Mouse (Mus musculus) limb, embryonic 11.5 days (tissue): Measurements from ENCODE around the gene Myo19. TPM values are rescaled to one million over a fixed set of nuclear protein-coding genes. Genes with fewer than 3 reads are reported as not detected.

Experiments
- ATAC-seq: fragments of 200-750 bp; cut with Nextera tagmentation; 2 replicates; pipeline ENCODE4 v1.8.0; 2017; ENCODE audit warnings: low read depth; ENCODE audit not compliant: insufficient number of reproducible peaks, low FRiP score, low TSS enrichment
- DNase-seq: peaks from one replicate; pipeline ENCODE4 v3.0.0-alpha.2; 2015; ENCODE audit warnings: low spot score
- H3K27ac ChIP-seq: fragments of 300-500 bp; sonication (generic); replicated peaks from 2 replicates; pipeline ENCODE4 v1.5.1; 2014; ENCODE audit warnings: low read depth, mild to moderate bottlenecking, low read length
- H3K27me3 ChIP-seq: fragments of 300-500 bp; sonication (generic); 2 replicates; pipeline ENCODE4 v1.6.1; 2014; ENCODE audit warnings: mild to moderate bottlenecking, low read length, mixed read lengths; ENCODE audit not compliant: control insufficient read depth, insufficient read depth
- H3K36me3 ChIP-seq: fragments of 300-500 bp; sonication (generic); 2 replicates; pipeline ENCODE4 v1.6.1; 2014; ENCODE audit warnings: mild to moderate bottlenecking, low read length, moderate library complexity, mixed read lengths; ENCODE audit not compliant: control insufficient read depth, insufficient read depth
- H3K4me1 ChIP-seq: fragments of 300-500 bp; sonication (generic); 2 replicates; pipeline ENCODE4 v1.6.1; 2014; ENCODE audit warnings: low read length, mixed read lengths; ENCODE audit not compliant: control insufficient read depth, insufficient read depth
- H3K4me2 ChIP-seq: fragments of 300-500 bp; sonication (generic); 2 replicates; pipeline ENCODE4 v1.6.1; 2014; ENCODE audit warnings: low read depth, mild to moderate bottlenecking, moderate library complexity; ENCODE audit not compliant: severe bottlenecking
- H3K4me3 ChIP-seq: fragments of 300-500 bp; sonication (generic); 2 replicates; pipeline ENCODE4 v1.5.1; 2014; ENCODE audit warnings: low read depth, low read length
- H3K9ac ChIP-seq: fragments of 300-500 bp; sonication (generic); 2 replicates; pipeline ENCODE4 v1.6.1; 2014; ENCODE audit warnings: mild to moderate bottlenecking, low read length
- H3K9me3 ChIP-seq: fragments of 300-500 bp; sonication (generic); 2 replicates; pipeline ENCODE4 v1.6.1; 2016; ENCODE audit warnings: low read length; ENCODE audit not compliant: control insufficient read depth
- WGBS: fragments of 180-500 bp; shearing (Covaris S2); extraction: QIAGEN DNeasy Blood & Tissue Kit; methylation state at CpG from one replicate; pipeline ENCODE4 v1.1.7; 2014; 5-methylcytosine and 5-hydroxymethylcytosine counted together
- polyA plus RNA-seq: library from polyadenylated mRNA; unstranded; fragments of >200 nt; fragmentation: Nextera tagmentation; extraction: Ambion mirVana; gene quantifications from 2 replicates; pipeline ENCODE4 v1.2.1, GENCODE M21; 2014

The Myo19 gene
- polyA plus RNA-seq, 1 experiment from 2014 or later = 13.4 TPM

DNA sequence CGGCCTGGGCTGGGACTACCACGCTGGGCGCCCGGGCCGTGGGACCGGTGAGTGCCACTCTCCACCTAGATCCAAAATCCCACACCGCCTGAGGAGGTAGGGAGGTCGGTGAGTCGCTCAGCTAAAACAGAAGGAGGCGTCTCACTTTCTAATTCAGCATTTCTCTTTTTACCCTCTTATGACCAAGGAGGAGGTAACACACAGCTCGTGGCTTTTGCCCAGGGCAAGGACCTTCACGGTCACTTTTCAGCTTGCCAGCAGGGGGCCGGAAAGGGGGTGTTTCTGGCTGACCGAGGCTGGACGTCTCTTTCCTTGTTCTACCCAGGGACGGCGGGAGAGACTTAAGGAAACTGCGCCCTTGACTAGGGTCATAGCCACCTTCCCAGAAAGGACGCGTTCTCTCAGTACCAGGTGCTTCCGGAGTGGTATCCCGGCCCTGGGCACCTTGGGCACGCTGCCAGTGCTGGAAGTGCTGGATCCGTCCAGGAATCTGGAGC is 565 bp downstream of the Myo19 start:
- WGBS = under 1% methylated on average over 24 of the region's 24 CpGs
- H3K4me3 ChIP-seq = peak overlapping the region; percentile 82
- H3K4me2 ChIP-seq = peak overlapping the region; percentile 89
- DNase-seq (peak; percentile 72), ATAC-seq (peak; percentile 63)
- H3K9ac ChIP-seq = peak overlapping the region; percentile 86
- H3K36me3 ChIP-seq = peaks cover 3% of the 10 kb centered on the region; the same call in 1 of the 2 replicates
- no peaks in the 10 kb centered on the region for H3K27me3 ChIP-seq
- no peaks in the 10 kb centered on the region for H3K9me3 ChIP-seq
- peaks cover 3% of the 10 kb centered on the region; the same call in 1 of the 2 replicates for H3K4me1 ChIP-seq
- H3K27ac ChIP-seq = peak overlapping the region; percentile 83

DNA sequence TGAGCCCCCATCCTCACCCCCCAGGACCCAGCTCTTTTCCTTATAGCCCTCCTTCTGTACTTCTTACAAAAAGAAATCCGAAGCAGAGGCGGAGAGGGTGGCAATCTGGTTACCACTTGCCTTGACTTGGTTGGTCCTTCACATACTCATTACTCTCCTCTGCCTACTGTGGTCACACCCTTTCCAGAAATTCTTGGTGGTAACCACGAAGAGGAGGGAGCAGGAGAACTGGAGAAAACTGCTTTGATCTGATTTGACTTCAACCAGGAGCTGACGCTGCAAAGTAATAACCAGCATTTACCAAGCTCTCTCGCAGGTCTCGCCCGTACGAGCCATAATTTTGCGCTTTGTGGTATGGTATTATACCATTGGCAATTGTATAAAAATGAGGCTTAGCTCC is 1.0 kb downstream of the Myo19 start:
- no peak for ATAC-seq
- Histone ChIP-seq H3K36me3 (peaks cover 3% of the 10 kb centered on the region; the same call in 1 of the 2 replicates), H3K4me1 (peaks cover 3% of the 10 kb centered on the region; the same call in 1 of the 2 replicates)

DNA sequence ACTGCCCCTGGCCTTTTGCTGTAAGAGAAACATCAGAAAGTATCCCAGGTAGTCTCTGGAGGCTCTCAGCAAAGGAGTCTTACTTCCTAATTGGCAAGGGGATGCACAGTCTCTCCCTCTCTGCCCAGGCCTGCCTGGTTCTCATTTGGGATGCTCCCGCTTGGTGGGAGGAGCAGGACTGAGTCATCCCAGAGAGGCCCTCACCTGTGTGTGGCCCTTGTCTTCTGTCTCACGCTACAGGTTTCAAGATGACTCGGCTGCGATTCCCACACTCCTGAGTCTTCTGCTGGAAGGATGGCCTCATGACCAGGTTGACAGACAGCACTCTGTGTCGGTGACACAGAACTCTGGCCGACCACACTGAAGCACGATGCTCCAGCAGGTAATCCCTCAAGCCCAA is 2.4 kb downstream of the Myo19 start:
- H3K27me3 ChIP-seq = no peaks in the 10 kb centered on the region
- no peak overlapping the region for H3K27ac ChIP-seq
- no peak for ATAC-seq

More for the DNA sequence above, 1.0 kb downstream of the Myo19 start:
- no peaks in the 10 kb centered on the region for H3K9me3 ChIP-seq
- peak overlapping the region; percentile 83; the same call in 1 of the 2 replicates for H3K27ac ChIP-seq
- H3K4me2 ChIP-seq = peak overlapping the region; percentile 89
- no peak for DNase-seq
- 49% methylated on average over 9 of the region's 9 CpGs for WGBS
- peak overlapping the region; percentile 82 for H3K4me3 ChIP-seq
- H3K9ac ChIP-seq = peak overlapping the region; percentile 86
- no peaks in the 10 kb centered on the region for H3K27me3 ChIP-seq

DNA sequence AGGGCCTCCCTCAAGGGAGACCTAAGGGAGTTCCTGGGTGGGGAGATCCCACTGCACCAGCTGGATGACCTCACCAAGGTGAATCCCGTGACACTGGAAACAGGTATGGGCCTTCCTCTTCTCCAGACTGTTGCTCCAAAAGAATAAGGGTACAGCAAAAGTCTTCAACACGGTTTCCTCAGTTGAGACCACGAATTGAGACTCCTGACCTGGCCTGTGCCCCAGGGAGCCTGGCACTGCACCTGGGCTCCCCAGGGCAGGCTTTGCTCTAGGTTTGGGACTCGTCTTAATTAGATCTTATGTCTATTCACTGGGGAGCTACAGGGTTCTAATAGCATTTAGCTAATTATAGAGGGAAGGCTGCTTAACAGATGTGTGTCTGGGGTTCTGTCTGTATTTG is 5.3 kb downstream of the Myo19 start:
- WGBS = 75% methylated on average over 4 of the region's 4 CpGs
- H3K9ac ChIP-seq = no peak overlapping the region
- no peak for ATAC-seq
- H3K27ac ChIP-seq = no peak overlapping the region
- no peaks in the 10 kb centered on the region for H3K9me3 ChIP-seq
- H3K4me2 ChIP-seq = no peak overlapping the region
- H3K27me3 ChIP-seq = no peaks in the 10 kb centered on the region
- DNase-seq = no peak
- peaks cover 3% of the 10 kb centered on the region; the same call in 1 of the 2 replicates for H3K4me1 ChIP-seq
- peaks cover 12% of the 10 kb centered on the region for H3K36me3 ChIP-seq
- H3K4me3 ChIP-seq = no peak overlapping the region

More for the DNA sequence above, 2.4 kb downstream of the Myo19 start:
- no peaks in the 10 kb centered on the region for H3K9me3 ChIP-seq
- no peak overlapping the region for H3K4me2 ChIP-seq
- no peak overlapping the region for H3K4me3 ChIP-seq
- WGBS = 96% methylated on average over 7 of the region's 7 CpGs
- no peak overlapping the region for H3K9ac ChIP-seq
- H3K4me1 ChIP-seq = peaks cover 3% of the 10 kb centered on the region; the same call in 1 of the 2 replicates
- no peak for DNase-seq
- H3K36me3 ChIP-seq = peaks cover 8% of the 10 kb centered on the region; the same call in 1 of the 2 replicates

DNA sequence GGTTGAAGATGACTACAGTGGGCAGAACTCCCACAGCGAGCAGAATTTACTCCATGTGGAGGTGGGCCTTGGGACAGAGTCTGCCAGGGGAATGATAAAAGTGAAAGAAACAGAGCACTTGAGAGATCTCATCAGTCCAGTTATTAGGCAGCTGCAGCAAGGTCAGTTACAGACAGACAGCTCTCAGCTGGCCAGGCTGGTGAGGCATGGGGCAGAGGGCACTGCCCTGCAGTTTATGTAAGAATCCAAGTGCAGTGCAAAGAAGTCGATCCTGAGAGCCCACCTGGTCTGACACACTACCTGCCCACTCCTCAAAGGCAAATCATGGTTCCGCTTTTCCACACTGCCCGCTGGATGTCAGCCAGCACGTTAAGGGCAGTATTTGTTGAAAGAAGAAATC is 6.3 kb downstream of the Myo19 start:
- H3K36me3 ChIP-seq = peaks cover 12% of the 10 kb centered on the region
- no peak overlapping the region for H3K9ac ChIP-seq
- no peaks in the 10 kb centered on the region for H3K9me3 ChIP-seq
- no peak for DNase-seq
- H3K4me1 ChIP-seq = peaks cover 3% of the 10 kb centered on the region; the same call in 1 of the 2 replicates
- no peak overlapping the region for H3K4me2 ChIP-seq
- H3K27ac ChIP-seq = no peak overlapping the region
- no peak overlapping the region for H3K4me3 ChIP-seq
- 93% methylated on average over 5 of the region's 5 CpGs for WGBS
- no peaks in the 10 kb centered on the region for H3K27me3 ChIP-seq
- no peak for ATAC-seq

DNA sequence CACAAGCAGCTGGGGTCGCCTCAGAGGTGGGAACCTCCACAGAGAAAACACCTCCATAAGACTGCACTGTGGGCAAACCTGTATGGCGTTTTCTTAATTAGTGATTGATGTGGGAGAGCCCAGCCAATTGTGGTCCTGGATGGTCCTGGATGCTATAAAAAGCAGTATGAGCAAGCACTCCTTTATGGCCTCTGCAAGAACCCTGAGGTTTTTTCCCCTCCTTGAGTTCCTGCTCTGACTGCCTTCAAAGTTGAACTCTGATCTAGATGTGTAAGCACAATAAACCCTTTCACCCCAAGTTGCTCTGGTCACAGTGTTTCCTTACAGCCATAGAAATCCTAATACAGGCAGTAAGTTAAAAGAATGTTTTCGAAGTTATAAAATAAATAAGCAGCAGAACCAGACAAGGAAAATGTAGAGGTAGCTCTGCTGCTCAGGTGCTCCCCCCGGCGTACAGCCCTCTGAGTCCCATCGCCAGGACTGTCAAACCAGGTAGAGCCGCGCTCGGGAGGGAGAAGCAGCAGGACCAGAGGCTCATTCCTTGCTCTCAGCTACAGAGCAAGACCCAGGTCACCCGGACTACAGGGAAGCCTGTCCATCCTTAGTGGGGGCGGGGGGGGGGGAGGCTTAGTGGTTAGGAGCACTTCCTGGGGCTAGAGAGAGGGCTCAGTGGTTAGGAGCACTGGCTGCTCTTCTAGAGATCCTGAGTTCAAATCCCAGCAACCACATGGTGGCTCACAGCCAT is 7.0 kb downstream of the Myo19 start:
- no peaks in the 10 kb centered on the region for H3K9me3 ChIP-seq
- no peak overlapping the region for H3K4me3 ChIP-seq
- 88% methylated on average over 11 of the region's 11 CpGs for WGBS
- peaks cover 12% of the 10 kb centered on the region for H3K36me3 ChIP-seq
- H3K4me1 ChIP-seq = no peaks in the 10 kb centered on the region
- DNase-seq (no peak), ATAC-seq (no peak)
- H3K27me3 ChIP-seq = no peaks in the 10 kb centered on the region
- H3K27ac ChIP-seq = no peak overlapping the region
- H3K9ac ChIP-seq = no peak overlapping the region
- H3K4me2 ChIP-seq = no peak overlapping the region

DNA sequence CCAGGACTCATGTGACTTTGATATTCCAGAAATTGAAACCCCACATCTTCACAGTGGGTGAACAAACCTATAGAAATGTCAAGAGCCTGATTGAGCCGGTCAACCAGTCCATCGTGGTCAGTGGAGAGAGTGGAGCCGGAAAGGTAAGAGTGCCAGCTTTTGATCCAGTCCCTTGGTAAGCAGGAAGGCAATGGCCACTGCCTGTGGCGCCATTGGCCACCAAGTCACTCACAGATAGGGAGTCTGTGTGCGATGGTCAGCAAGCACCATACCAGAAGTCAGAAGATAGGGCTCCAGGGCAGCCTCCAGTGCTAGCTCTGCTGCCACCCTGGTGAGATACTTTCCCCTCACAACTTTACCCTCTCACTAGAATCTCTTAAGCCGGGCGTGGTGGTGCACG is 8.1 kb downstream of the Myo19 start:
- H3K9ac ChIP-seq = no peak overlapping the region
- WGBS = 97% methylated on average over 8 of the region's 8 CpGs
- no peaks in the 10 kb centered on the region for H3K27me3 ChIP-seq
- no peak overlapping the region for H3K4me3 ChIP-seq
- H3K9me3 ChIP-seq = no peaks in the 10 kb centered on the region
- DNase-seq (no peak), ATAC-seq (no peak)
- peaks cover 12% of the 10 kb centered on the region for H3K36me3 ChIP-seq
- H3K27ac ChIP-seq = no peak overlapping the region
- no peaks in the 10 kb centered on the region for H3K4me1 ChIP-seq
- H3K4me2 ChIP-seq = no peak overlapping the region

DNA sequence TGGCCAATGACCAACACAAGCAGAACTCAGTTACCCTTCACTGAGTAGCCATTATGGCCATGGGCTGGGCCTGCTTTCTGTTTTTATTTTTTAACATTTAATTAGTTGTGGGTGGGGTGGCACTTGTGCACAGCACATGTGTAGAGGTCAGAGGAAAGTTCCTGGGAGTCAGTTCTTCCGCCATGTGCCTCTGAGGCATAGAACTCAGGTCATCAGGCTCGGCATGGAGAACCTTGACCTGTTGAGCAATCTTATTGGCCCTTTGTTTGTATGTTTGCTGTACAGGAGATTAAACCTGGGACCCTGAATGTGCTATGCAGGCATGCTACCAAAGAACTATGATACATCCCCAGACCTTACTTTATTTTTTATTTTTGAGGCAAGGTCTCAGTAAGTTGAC is 9.5 kb downstream of the Myo19 start:
- H3K9me3 ChIP-seq = no peaks in the 10 kb centered on the region
- H3K27me3 ChIP-seq = no peaks in the 10 kb centered on the region
- H3K4me2 ChIP-seq = no peak overlapping the region
- H3K4me3 ChIP-seq = no peak overlapping the region
- peaks cover 12% of the 10 kb centered on the region for H3K36me3 ChIP-seq
- H3K9ac ChIP-seq = no peak overlapping the region
- DNase-seq (no peak), ATAC-seq (no peak)
- H3K27ac ChIP-seq = no peak overlapping the region
- 89% methylated on average over 2 of the region's 2 CpGs for WGBS
- H3K4me1 ChIP-seq = no peaks in the 10 kb centered on the region
